Mouse (Mus musculus) neural tube, embryonic 14.5 days (tissue): ENCODE results near the gene Castor1. TPM values are rescaled to one million over a fixed set of nuclear protein-coding genes. Genes with fewer than 3 reads are reported as not detected.
A peak's percentile ranks its signal among the peaks of the same experiment; 100 is the strongest.

Experiments
- ATAC-seq: fragments of 200-750 bp; cut with Nextera tagmentation; 2 replicates; pipeline ENCODE4 v1.8.0; 2017; ENCODE audit warnings: low read depth, mild to moderate bottlenecking, moderate TSS enrichment, moderate library complexity
- H3K27ac ChIP-seq: fragments of 300-500 bp; sonication (generic); 2 replicates; pipeline ENCODE4 v1.5.1; 2014; ENCODE audit warnings: low read depth, mild to moderate bottlenecking, control low read depth, low read length, moderate library complexity, mixed read lengths
- H3K27me3 ChIP-seq: fragments of 300-500 bp; sonication (generic); 2 replicates; pipeline ENCODE4 v1.6.1; 2014; ENCODE audit warnings: low read length; ENCODE audit not compliant: control insufficient read depth, insufficient read depth
- H3K36me3 ChIP-seq: fragments of 300-500 bp; sonication (generic); 2 replicates; pipeline ENCODE4 v1.6.1; 2014; ENCODE audit warnings: low read length, mixed read lengths; ENCODE audit not compliant: control insufficient read depth, insufficient read depth
- H3K4me1 ChIP-seq: fragments of 300-500 bp; sonication (generic); 2 replicates; pipeline ENCODE4 v1.6.1; 2014; ENCODE audit warnings: low read length; ENCODE audit not compliant: control insufficient read depth, insufficient read depth
- H3K4me2 ChIP-seq: fragments of 300-500 bp; sonication (generic); 2 replicates; pipeline ENCODE4 v1.6.1; 2014; ENCODE audit warnings: mild to moderate bottlenecking, low read depth, low read length, control low read depth
- H3K4me3 ChIP-seq: fragments of 300-500 bp; sonication (generic); 2 replicates; pipeline ENCODE4 v1.5.1; 2014; ENCODE audit warnings: low read depth, low read length, control low read depth, mixed read lengths
- H3K9ac ChIP-seq: fragments of 300-500 bp; sonication (generic); replicated peaks from 2 replicates; pipeline ENCODE4 v1.6.1; 2014; ENCODE audit warnings: low read depth, mild to moderate bottlenecking, control low read depth, low read length, mixed read lengths
- H3K9me3 ChIP-seq: fragments of 300-500 bp; sonication (generic); 2 replicates; pipeline ENCODE4 v1.6.1; 2016; ENCODE audit warnings: low read length; ENCODE audit not compliant: control insufficient read depth
- WGBS: fragments of 180-500 bp; shearing (Covaris S2); extraction: QIAGEN DNeasy Blood & Tissue Kit; methylation state at CpG from one replicate; pipeline ENCODE4 v1.1.7; 2014; 5-methylcytosine and 5-hydroxymethylcytosine counted together
- polyA plus RNA-seq: library from polyadenylated mRNA; unstranded; fragments of >200 nt; fragmentation: Nextera tagmentation; extraction: Ambion mirVana; gene quantifications from 2 replicates; pipeline ENCODE4 v1.2.1, GENCODE M21; 2014

Gene Castor1
- polyA plus RNA-seq, 1 experiment from 2014 or later: 3.0 TPM

DNA sequence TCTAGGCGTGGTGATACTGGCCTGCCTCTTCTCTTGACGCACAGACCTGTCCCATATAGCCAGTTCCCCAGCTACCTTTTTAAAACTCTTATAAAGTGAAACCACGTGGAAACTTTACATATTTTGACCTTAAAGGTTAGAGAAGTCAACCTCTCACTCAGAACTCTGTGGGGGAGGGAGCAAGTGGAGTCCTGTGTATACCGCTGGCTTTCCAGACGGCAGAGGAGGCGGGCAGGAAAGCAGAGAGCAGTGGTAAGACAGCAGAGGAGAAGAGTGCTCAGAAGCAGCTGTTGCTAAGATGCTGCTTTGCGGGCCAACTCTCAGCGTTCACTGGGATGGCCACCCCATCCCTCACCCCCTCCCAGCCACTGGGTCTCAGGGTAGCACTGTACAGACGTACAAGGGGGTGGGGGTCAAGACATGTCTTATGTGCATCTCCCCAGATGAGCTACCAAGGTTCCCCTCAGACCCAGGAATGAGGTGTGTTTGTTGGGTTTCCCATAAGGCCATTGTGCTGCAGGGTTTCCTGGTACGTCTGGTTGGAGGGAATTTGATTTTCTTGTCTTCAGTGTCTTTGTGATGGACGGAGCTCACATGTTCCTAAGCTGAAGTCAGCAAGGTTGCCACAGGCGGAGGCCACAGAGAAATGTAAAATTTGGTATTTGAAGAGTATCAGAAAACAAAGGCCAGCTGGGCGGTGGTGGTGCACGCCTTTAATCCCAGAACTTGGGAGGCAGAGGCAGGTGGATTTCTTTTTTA lies 29.4 kb downstream of the Castor1 start:
- ATAC-seq: no peak
- no peak overlapping the region for H3K27ac ChIP-seq
- 82% methylated on average over 14 of the region's 14 CpGs for WGBS
- no peak overlapping the region for H3K4me3 ChIP-seq
- no peak overlapping the region for H3K9ac ChIP-seq
- no peaks in the 10 kb centered on the region for H3K4me1 ChIP-seq
- no peaks in the 10 kb centered on the region for H3K27me3 ChIP-seq
- H3K36me3 ChIP-seq: no peaks in the 10 kb centered on the region
- H3K4me2 ChIP-seq: no peak overlapping the region
- H3K9me3 ChIP-seq: no peaks in the 10 kb centered on the region

DNA sequence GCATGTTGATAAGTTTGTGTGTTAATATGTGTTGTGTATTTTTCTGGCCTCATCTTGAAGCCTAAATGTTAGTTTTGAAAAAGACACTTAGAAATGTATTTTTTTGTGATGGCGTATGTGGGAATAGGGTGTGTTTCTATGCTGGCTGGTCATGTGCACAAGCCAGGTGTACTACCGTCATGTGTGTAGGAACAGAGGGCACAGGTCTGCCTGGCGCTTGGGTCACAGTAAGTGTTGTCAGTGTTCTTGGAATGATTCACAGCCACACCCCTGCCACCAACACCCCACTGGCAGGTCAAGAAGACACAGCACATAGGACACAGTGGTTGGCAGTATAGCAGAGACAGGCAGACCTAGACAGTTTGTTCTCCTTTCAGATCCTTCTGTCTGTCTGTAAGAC lies 31.1 kb downstream of the Castor1 start:
- 91% methylated on average over 3 of the region's 3 CpGs for WGBS
- H3K9me3 ChIP-seq: no peaks in the 10 kb centered on the region

DNA sequence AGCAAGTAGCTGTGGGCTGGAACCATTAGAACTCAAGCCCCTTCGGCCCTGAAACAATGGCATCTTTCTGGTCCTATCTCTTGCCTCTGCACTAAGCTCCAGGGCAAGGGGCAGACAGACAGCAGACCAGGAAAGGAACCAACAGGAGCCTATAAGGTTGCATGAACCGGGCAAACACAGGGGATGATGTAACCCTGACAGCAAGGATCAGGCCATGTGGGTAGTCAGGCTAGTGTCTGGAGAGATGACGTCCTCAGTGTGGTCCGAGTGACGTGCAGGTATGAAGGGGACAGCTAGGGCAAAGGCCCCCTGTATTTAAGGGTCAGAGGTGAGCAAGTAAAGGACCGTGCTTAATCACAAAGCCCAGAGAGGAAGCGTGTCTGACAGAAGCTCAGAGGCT lies 32.3 kb downstream of the Castor1 start:
- no peak overlapping the region for H3K27ac ChIP-seq
- no peak overlapping the region for H3K4me2 ChIP-seq

More for the DNA sequence above, 31.1 kb downstream of the Castor1 start:
- H3K4me3 ChIP-seq: no peak overlapping the region
- H3K4me2 ChIP-seq: no peak overlapping the region
- no peak for ATAC-seq
- no peak overlapping the region for H3K27ac ChIP-seq
- H3K4me1 ChIP-seq: no peaks in the 10 kb centered on the region
- H3K9ac ChIP-seq: no peak overlapping the region
- H3K27me3 ChIP-seq: no peaks in the 10 kb centered on the region
- H3K36me3 ChIP-seq: no peaks in the 10 kb centered on the region

DNA sequence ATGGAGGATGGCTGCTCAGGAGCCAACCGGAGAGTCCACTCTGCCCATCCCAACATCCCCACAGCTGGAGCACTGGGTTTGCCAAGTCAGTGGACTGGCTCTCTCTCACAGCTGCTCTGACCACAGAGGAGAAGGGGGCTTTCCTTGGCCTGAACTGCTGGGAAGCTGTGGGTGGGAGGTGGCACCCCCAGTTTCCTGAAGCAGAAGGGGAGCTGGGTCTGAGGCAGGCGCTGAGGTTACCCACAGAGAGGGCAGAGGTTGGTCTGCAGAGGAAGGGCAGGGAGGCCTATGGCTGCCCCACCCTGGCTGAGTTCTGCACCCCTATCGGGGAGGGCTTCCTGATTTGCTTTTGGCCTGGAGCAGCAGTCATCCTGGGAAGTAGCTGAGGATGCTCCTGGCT lies 33.4 kb downstream of the Castor1 start:
- Histone ChIP-seq H3K27ac (no peak overlapping the region), H3K4me2 (no peak overlapping the region), H3K36me3 (no peaks in the 10 kb centered on the region), H3K4me3 (no peak overlapping the region), H3K9ac (no peak overlapping the region), H3K9me3 (no peaks in the 10 kb centered on the region), H3K4me1 (no peaks in the 10 kb centered on the region), H3K27me3 (no peaks in the 10 kb centered on the region)
- WGBS: 64% methylated on average over 3 of the region's 3 CpGs
- no peak for ATAC-seq

More for the DNA sequence above, 32.3 kb downstream of the Castor1 start:
- WGBS: 83% methylated on average over 7 of the region's 7 CpGs
- Histone ChIP-seq H3K9me3 (no peaks in the 10 kb centered on the region), H3K9ac (no peak overlapping the region), H3K36me3 (no peaks in the 10 kb centered on the region), H3K4me1 (no peaks in the 10 kb centered on the region), H3K27me3 (no peaks in the 10 kb centered on the region), H3K4me3 (no peak overlapping the region)
- ATAC-seq: no peak

GRCm38 (mm10) chr11:4252886-4253285 lies 34.9 kb downstream of the Castor1 start:
- no peak for ATAC-seq
- no peak overlapping the region for H3K4me3 ChIP-seq
- no peaks in the 10 kb centered on the region for H3K36me3 ChIP-seq
- WGBS: 51% methylated on average over 2 of the region's 2 CpGs
- H3K9ac ChIP-seq: no peak overlapping the region
- H3K27ac ChIP-seq: no peak overlapping the region
- no peak overlapping the region for H3K4me2 ChIP-seq
- H3K9me3 ChIP-seq: no peaks in the 10 kb centered on the region
- no peaks in the 10 kb centered on the region for H3K27me3 ChIP-seq
- no peaks in the 10 kb centered on the region for H3K4me1 ChIP-seq

GRCm38 (mm10) chr11:4256846-4257607 lies 39.0 kb downstream of the Castor1 start, which contains the start of gene Lif:
Gene Lif, plus strand, starts transcription at chr11:4257557.
- no peaks in the 10 kb centered on the region for H3K36me3 ChIP-seq
- 0 out of 2 replicates have a peak, but pooled peaks have one; percentile 25 for ATAC-seq
- H3K9me3 ChIP-seq: no peaks in the 10 kb centered on the region
- no peaks in the 10 kb centered on the region for H3K27me3 ChIP-seq
- H3K4me2 ChIP-seq: no peak within 1 kb of the TSS
- no peak within 1 kb of the TSS for H3K9ac ChIP-seq
- H3K4me3 ChIP-seq: no peak within 1 kb of the TSS
- H3K27ac ChIP-seq: no peak within 1 kb of the TSS
- 69% methylated on average over 11 of the region's 11 CpGs for WGBS
- peaks cover 4% of the 10 kb centered on the region; the same call in 1 of the 2 replicates for H3K4me1 ChIP-seq

- H3K27ac ChIP-seq: no peak overlapping the region
- no peak overlapping the region for H3K4me3 ChIP-seq
- H3K9me3 ChIP-seq: no peaks in the 10 kb centered on the region
- no peak overlapping the region for H3K4me2 ChIP-seq
- peaks cover 4% of the 10 kb centered on the region; the same call in 1 of the 2 replicates for H3K4me1 ChIP-seq
- no peak for ATAC-seq
- 65% methylated on average over 5 of the region's 5 CpGs for WGBS
- no peaks in the 10 kb centered on the region for H3K36me3 ChIP-seq
- no peak overlapping the region for H3K9ac ChIP-seq
- H3K27me3 ChIP-seq: no peaks in the 10 kb centered on the region
These were observed 39.7 kb downstream of the Castor1 start for GRCm38 (mm10) chr11:4257756-4258155.

- no peak overlapping the region for H3K4me3 ChIP-seq
- H3K4me2 ChIP-seq: peak overlapping the region; percentile 35
- no peaks in the 10 kb centered on the region for H3K36me3 ChIP-seq
- 0% methylated on average over 7 of the region's 7 CpGs for WGBS
- H3K27ac ChIP-seq: no peak overlapping the region
- ATAC-seq: peak; percentile 64; the same call in 1 of the 2 replicates
- peaks cover 4% of the 10 kb centered on the region; the same call in 1 of the 2 replicates for H3K4me1 ChIP-seq
- H3K9me3 ChIP-seq: no peaks in the 10 kb centered on the region
- H3K9ac ChIP-seq: no peak overlapping the region
- no peaks in the 10 kb centered on the region for H3K27me3 ChIP-seq
These were observed 40.6 kb downstream of the Castor1 start for GRCm38 (mm10) chr11:4258657-4259082.
